Mouse (Mus musculus): ENCODE measurements around the gene Haao.

Haao gene

GRCm38 (mm10) chr17:83836048-83836447 lies 11.7 kb downstream of the Haao start:
- no peak for DNase-seq (ENCODE audit: low read depth, low spot score)

- DNase-seq (ENCODE audit: low read depth, low spot score) = no peak
These were observed 13.6 kb downstream of the Haao start for GRCm38 (mm10) chr17:83834120-83834519.

- no peak for DNase-seq (ENCODE audit: low read depth, low spot score)
These were observed 17.0 kb downstream of the Haao start for GRCm38 (mm10) chr17:83830616-83831292.

GRCm38 (mm10) chr17:83829356-83829755 lies 18.4 kb downstream of the Haao start:
- DNase-seq (ENCODE audit: low read depth, low spot score) = no peak

- DNase-seq (ENCODE audit: low read depth, low spot score) = no peak
These were observed 23.9 kb downstream of the Haao start for GRCm38 (mm10) chr17:83823835-83824234.

GRCm38 (mm10) chr17:83821876-83822275 lies 25.9 kb downstream of the Haao start:
- DNase-seq (ENCODE audit: low read depth, low spot score) = no peak

- no peak for DNase-seq (ENCODE audit: low read depth, low spot score)
These were observed 27.1 kb downstream of the Haao start for GRCm38 (mm10) chr17:83820701-83821100.

GRCm38 (mm10) chr17:83819503-83819902 lies 28.3 kb downstream of the Haao start:
- DNase-seq (ENCODE audit: low read depth, low spot score) = no peak

GRCm38 (mm10) chr17:83816996-83817395 lies 30.8 kb downstream of the Haao start:
- DNase-seq (ENCODE audit: low read depth, low spot score) = no peak

GRCm38 (mm10) chr17:83813050-83813449 lies 34.7 kb downstream of the Haao start:
- DNase-seq (ENCODE audit: low read depth, low spot score) = no peak

- DNase-seq (ENCODE audit: low read depth, low spot score) = no peak
These were observed 35.4 kb downstream of the Haao start for GRCm38 (mm10) chr17:83812200-83812944.

GRCm38 (mm10) chr17:83810285-83810684 lies 37.5 kb downstream of the Haao start:
- DNase-seq (ENCODE audit: low read depth, low spot score) = peak; percentile 35

- peak; percentile 85 for DNase-seq (ENCODE audit: low read depth, low spot score)
These were observed 38.5 kb downstream of the Haao start for GRCm38 (mm10) chr17:83809197-83809829.

- peak; percentile 46 for DNase-seq (ENCODE audit: low read depth, low spot score)
These were observed 39.2 kb downstream of the Haao start for GRCm38 (mm10) chr17:83808476-83809098.

GRCm38 (mm10) chr17:83807778-83808398 lies 39.9 kb downstream of the Haao start:
- peak; percentile 91 for DNase-seq (ENCODE audit: low read depth, low spot score)

- DNase-seq (ENCODE audit: low read depth, low spot score) = no peak
These were observed 40.4 kb downstream of the Haao start for GRCm38 (mm10) chr17:83807345-83807744.

- DNase-seq (ENCODE audit: low read depth, low spot score) = no peak
These were observed 42.7 kb downstream of the Haao start for GRCm38 (mm10) chr17:83805078-83805477.

- no peak for DNase-seq (ENCODE audit: low read depth, low spot score)
These were observed 43.8 kb downstream of the Haao start for GRCm38 (mm10) chr17:83803987-83804386.

GRCm38 (mm10) chr17:83799506-83800050 lies 48.2 kb downstream of the Haao start:
- no peak for DNase-seq (ENCODE audit: low read depth, low spot score)

GRCm38 (mm10) chr17:83795121-83795520 lies 52.6 kb downstream of the Haao start:
- no peak for DNase-seq (ENCODE audit: low read depth, low spot score)

- no peak for DNase-seq (ENCODE audit: low read depth, low spot score)
These were observed 55.4 kb downstream of the Haao start for GRCm38 (mm10) chr17:83792388-83792787.
